Mouse (Mus musculus) erythroblast, embryonic 14.5 days (primary cell): ENCODE measurements around the gene Chn1.

Experiments used
- GATA1 ChIP-seq: IDR thresholded peaks from 2 replicates; pipeline ENCODE4 v1.6.1; 2012; ENCODE audit warnings: low read length, inconsistent platforms, mixed read lengths
- TAL1 ChIP-seq: IDR thresholded peaks from 3 replicates; pipeline ENCODE4 v1.6.1; 2012; ENCODE audit warnings: low read length, inconsistent platforms, mixed read lengths

DNA sequence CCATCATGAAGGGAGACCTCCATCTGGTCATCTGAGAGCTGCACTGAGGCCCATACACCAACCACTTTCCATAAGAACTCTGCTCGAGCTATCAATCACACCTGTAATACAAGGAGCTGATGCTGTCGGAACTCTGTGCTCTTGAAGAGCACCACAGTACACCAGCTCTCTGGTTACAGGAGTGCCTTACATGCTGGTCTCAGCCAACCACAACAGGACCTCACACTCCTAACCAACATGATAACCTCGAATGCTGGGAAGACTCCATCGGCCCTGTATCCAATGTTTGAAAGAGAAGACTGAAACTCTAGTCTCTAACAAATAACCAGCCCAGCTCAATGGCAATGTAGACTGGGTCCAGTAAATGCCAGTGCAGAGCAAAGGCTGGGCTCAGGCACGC, 159.7 kb downstream of the Chn1 start:
- no peak for TF ChIP-seq GATA1
- TF ChIP-seq TAL1 = no peak
